Mouse (Mus musculus): Measurements from ENCODE around the gene Krt39.

- TF ChIP-seq CTCF (IDR thresholded peaks at IDR 0.05; ENCODE audit: borderline replicate concordance, control insufficient read depth, extremely low read depth, insufficient read depth, low read length, poor library complexity) (no peak), POLR2A (IDR thresholded peaks at IDR 0.05; ENCODE audit: control insufficient read depth, extremely low read depth, insufficient read depth, low read length, poor library complexity) (no peak)
Measured at GRCm38 (mm10) chr11:99556753-99557152, 35.6 kb upstream of the Krt39 start, which contains the start of gene Krtap3-2.

All from thymus, adult 2 months (tissue).